Mouse (Mus musculus) forebrain, embryonic 14.5 days (tissue): ENCODE measurements around the gene Ccdc63. TPM values are rescaled to one million over a fixed set of nuclear protein-coding genes. Genes with fewer than 3 reads are reported as not detected.

Experiments
- ATAC-seq: fragments of 200-750 bp; cut with Nextera tagmentation; 2 replicates; pipeline ENCODE4 v1.8.0; 2017; ENCODE audit warnings: mild to moderate bottlenecking, moderate library complexity
- DNase-seq: peaks from one replicate; pipeline ENCODE4 v3.0.0-alpha.2; 2015; ENCODE audit warnings: low spot score
- H3K27ac ChIP-seq: fragments of 300-500 bp; sonication (generic); 2 replicates; pipeline ENCODE4 v1.5.1; 2014; ENCODE audit warnings: low read depth, mild to moderate bottlenecking, control low read depth, low read length, moderate library complexity
- H3K27me3 ChIP-seq: fragments of 300-500 bp; sonication (generic); replicated peaks from 2 replicates; pipeline ENCODE4 v1.6.1; 2014; ENCODE audit warnings: low read length, control low read depth, mixed read lengths; ENCODE audit not compliant: control insufficient read depth, insufficient read depth
- H3K36me3 ChIP-seq: fragments of 300-500 bp; sonication (generic); 2 replicates; pipeline ENCODE4 v1.6.1; 2014; ENCODE audit warnings: low read length, control low read depth; ENCODE audit not compliant: control insufficient read depth, insufficient read depth
- H3K4me1 ChIP-seq: fragments of 300-500 bp; sonication (generic); 2 replicates; pipeline ENCODE4 v1.6.1; 2014; ENCODE audit warnings: antibody characterized with exemption, low read length, control low read depth; ENCODE audit not compliant: control insufficient read depth, insufficient read depth
- H3K4me2 ChIP-seq: fragments of 300-500 bp; sonication (generic); 2 replicates; pipeline ENCODE4 v1.6.1; 2014; ENCODE audit warnings: mild to moderate bottlenecking, control low read depth, low read length
- H3K4me3 ChIP-seq: fragments of 300-500 bp; sonication (generic); 2 replicates; pipeline ENCODE4 v1.5.1; 2014; ENCODE audit warnings: low read depth, low read length, control low read depth
- H3K9ac ChIP-seq: fragments of 300-500 bp; sonication (generic); 2 replicates; pipeline ENCODE4 v1.6.1; 2014; ENCODE audit warnings: mild to moderate bottlenecking, low read length, control low read depth, moderate library complexity
- H3K9me3 ChIP-seq: fragments of 300-500 bp; sonication (generic); replicated peaks from 2 replicates; pipeline ENCODE4 v1.6.1; 2016; ENCODE audit warnings: low read length, control low read depth, mixed read lengths; ENCODE audit not compliant: control insufficient read depth
- WGBS: fragments of 180-500 bp; shearing (Covaris S2); extraction: QIAGEN DNeasy Blood & Tissue Kit; methylation state at CpG from one replicate; pipeline ENCODE4 v1.1.7; 2014; 5-methylcytosine and 5-hydroxymethylcytosine counted together
- polyA plus RNA-seq: library from polyadenylated mRNA; unstranded; fragments of >200 nt; fragmentation: Nextera tagmentation; extraction: Ambion mirVana; gene quantifications from 2 replicates; pipeline ENCODE4 v1.2.1, GENCODE M21; 2014

The Ccdc63 gene
- polyA plus RNA-seq, 1 experiment from 2014 or later, result not detected

DNA sequence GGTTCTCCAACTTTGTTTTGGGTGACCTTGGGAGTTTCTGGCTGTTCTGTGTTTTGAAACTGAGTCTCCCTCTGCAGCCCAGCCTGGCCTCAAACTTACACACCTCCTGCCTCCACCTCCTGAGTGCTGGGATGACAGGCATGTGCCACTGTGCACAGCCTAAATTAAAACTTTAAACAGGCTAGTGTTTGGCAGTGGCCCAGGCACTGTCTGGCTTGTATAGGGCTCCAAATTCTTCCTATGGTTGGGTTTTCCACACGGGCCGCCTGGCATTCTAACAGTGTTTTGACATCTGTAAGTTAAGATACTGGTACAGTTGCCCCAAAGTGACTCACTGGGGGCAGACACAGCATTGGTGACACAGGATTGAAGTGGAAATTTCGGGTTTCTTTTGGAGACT is 54.5 kb downstream of the Ccdc63 start:
- H3K4me3 ChIP-seq, result no peak overlapping the region
- 0 out of 2 replicates have a peak overlapping the region, but pooled peaks have one; percentile 14 for H3K27ac ChIP-seq

GRCm38 (mm10) chr5:122085291-122085690 is 55.3 kb downstream of the Ccdc63 start:
- Histone ChIP-seq H3K9me3 (no peaks in the 10 kb centered on the region), H3K4me2 (no peak overlapping the region), H3K27ac (0 out of 2 replicates have a peak overlapping the region, but pooled peaks have one; percentile 14), H3K4me3 (no peak overlapping the region), H3K27me3 (no peaks in the 10 kb centered on the region), H3K9ac (no peak overlapping the region), H3K36me3 (no peaks in the 10 kb centered on the region), H3K4me1 (peaks cover 8% of the 10 kb centered on the region; the same call in 1 of the 2 replicates)
- ATAC-seq (no peak), DNase-seq (no peak)
- WGBS, result 82% methylated on average over 7 of the region's 7 CpGs

More for the DNA sequence above, 54.5 kb downstream of the Ccdc63 start:
- WGBS, result 28% methylated on average over 3 of the region's 3 CpGs
- ATAC-seq (peak; percentile 78), DNase-seq (peak; percentile 82)
- Histone ChIP-seq H3K27me3 (no peaks in the 10 kb centered on the region), H3K9ac (no peak overlapping the region), H3K9me3 (no peaks in the 10 kb centered on the region), H3K36me3 (no peaks in the 10 kb centered on the region), H3K4me2 (no peak overlapping the region), H3K4me1 (peaks cover 5% of the 10 kb centered on the region; the same call in 1 of the 2 replicates)

GRCm38 (mm10) chr5:122084470-122084869 is 56.2 kb downstream of the Ccdc63 start:
- Histone ChIP-seq H3K4me2 (no peak overlapping the region), H3K9ac (no peak overlapping the region), H3K4me3 (no peak overlapping the region), H3K4me1 (peaks cover 8% of the 10 kb centered on the region; the same call in 1 of the 2 replicates), H3K9me3 (no peaks in the 10 kb centered on the region), H3K36me3 (no peaks in the 10 kb centered on the region), H3K27ac (no peak overlapping the region), H3K27me3 (no peaks in the 10 kb centered on the region)
- 77% methylated on average over 3 of the region's 3 CpGs for WGBS
- ATAC-seq (no peak), DNase-seq (no peak)

DNA sequence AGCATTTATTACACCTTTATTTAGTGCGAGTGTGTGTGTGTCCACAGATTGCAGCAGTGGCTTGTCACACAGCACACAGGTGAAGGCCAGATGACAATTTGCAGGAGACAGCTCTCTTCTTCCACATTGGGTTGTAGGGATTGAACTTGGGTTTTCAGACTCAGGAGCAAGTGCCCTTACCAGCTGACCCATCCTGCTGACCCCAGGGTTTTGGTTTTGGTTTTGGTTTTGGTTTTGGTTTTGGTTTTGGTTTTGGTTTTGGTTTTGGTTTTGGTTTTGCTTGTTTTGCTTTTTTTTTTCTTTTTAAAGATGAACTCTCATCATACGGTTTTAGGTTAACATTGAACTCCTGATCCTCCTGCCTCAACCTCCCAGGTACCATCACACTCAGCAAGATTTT is 57.3 kb downstream of the Ccdc63 start:
- Histone ChIP-seq H3K9ac (no peak overlapping the region), H3K9me3 (no peaks in the 10 kb centered on the region), H3K4me1 (peaks cover 8% of the 10 kb centered on the region; the same call in 1 of the 2 replicates), H3K27ac (no peak overlapping the region), H3K4me3 (no peak overlapping the region), H3K4me2 (no peak overlapping the region), H3K36me3 (no peaks in the 10 kb centered on the region), H3K27me3 (no peaks in the 10 kb centered on the region)
- ATAC-seq, result no peak
- WGBS, result 94% methylated on average over 2 of the region's 2 CpGs
- DNase-seq, result no peak

GRCm38 (mm10) chr5:122081471-122081870 is 59.2 kb downstream of the Ccdc63 start:
- Histone ChIP-seq H3K27ac (no peak overlapping the region), H3K4me2 (no peak overlapping the region)
- WGBS, result 89% methylated on average over 13 of the region's 13 CpGs

GRCm38 (mm10) chr5:122080930-122081329 is 59.7 kb downstream of the Ccdc63 start:
- Histone ChIP-seq H3K4me3 (no peak overlapping the region), H3K4me2 (no peak overlapping the region), H3K36me3 (no peaks in the 10 kb centered on the region), H3K4me1 (peaks cover 6% of the 10 kb centered on the region; the same call in 1 of the 2 replicates), H3K27ac (peak overlapping the region; percentile 73), H3K9ac (no peak overlapping the region), H3K9me3 (no peaks in the 10 kb centered on the region), H3K27me3 (no peaks in the 10 kb centered on the region)
- WGBS, result 48% methylated on average over 11 of the region's 11 CpGs
- peak; percentile 95 for DNase-seq
- ATAC-seq, result peak; percentile 92

More at GRCm38 (mm10) chr5:122081471-122081870, 59.2 kb downstream of the Ccdc63 start:
- Histone ChIP-seq H3K4me1 (peaks cover 8% of the 10 kb centered on the region; the same call in 1 of the 2 replicates), H3K27me3 (no peaks in the 10 kb centered on the region), H3K9me3 (no peaks in the 10 kb centered on the region), H3K4me3 (no peak overlapping the region), H3K36me3 (no peaks in the 10 kb centered on the region), H3K9ac (no peak overlapping the region)
- DNase-seq (no peak), ATAC-seq (no peak)

GRCm38 (mm10) chr5:122079796-122080195 is 60.8 kb downstream of the Ccdc63 start:
- no peak for DNase-seq
- no peaks in the 10 kb centered on the region for H3K9me3 ChIP-seq
- no peak overlapping the region for H3K9ac ChIP-seq
- no peak overlapping the region for H3K4me2 ChIP-seq
- H3K27ac ChIP-seq, result no peak overlapping the region
- no peaks in the 10 kb centered on the region for H3K36me3 ChIP-seq
- no peak overlapping the region for H3K4me3 ChIP-seq
- no peaks in the 10 kb centered on the region for H3K27me3 ChIP-seq
- 82% methylated on average over 7 of the region's 7 CpGs for WGBS
- H3K4me1 ChIP-seq, result peaks cover 3% of the 10 kb centered on the region; the same call in 1 of the 2 replicates
- ATAC-seq, result no peak

GRCm38 (mm10) chr5:122077244-122077643 is 63.4 kb downstream of the Ccdc63 start:
- ATAC-seq (no peak), DNase-seq (no peak)
- 70% methylated on average over 4 of the region's 4 CpGs for WGBS
- H3K36me3 ChIP-seq, result no peaks in the 10 kb centered on the region
- no peak overlapping the region for H3K4me2 ChIP-seq
- no peaks in the 10 kb centered on the region for H3K27me3 ChIP-seq
- peaks cover 3% of the 10 kb centered on the region; the same call in 1 of the 2 replicates for H3K4me1 ChIP-seq
- H3K4me3 ChIP-seq, result no peak overlapping the region
- no peak overlapping the region for H3K9ac ChIP-seq
- H3K27ac ChIP-seq, result no peak overlapping the region
- H3K9me3 ChIP-seq, result no peaks in the 10 kb centered on the region

- Histone ChIP-seq H3K9ac (no peak overlapping the region), H3K4me3 (no peak overlapping the region), H3K27me3 (no peaks in the 10 kb centered on the region), H3K36me3 (no peaks in the 10 kb centered on the region), H3K4me1 (peaks cover 2% of the 10 kb centered on the region; the same call in 1 of the 2 replicates), H3K27ac (no peak overlapping the region), H3K9me3 (no peaks in the 10 kb centered on the region), H3K4me2 (no peak overlapping the region)
- ATAC-seq (no peak), DNase-seq (no peak)
- 58% methylated on average over 3 of the region's 3 CpGs for WGBS
Observed at GRCm38 (mm10) chr5:122075736-122076135, 64.9 kb downstream of the Ccdc63 start.
